Mouse (Mus musculus): Measurements from ENCODE around the gene Tbx15.

The Tbx15 gene

DNA sequence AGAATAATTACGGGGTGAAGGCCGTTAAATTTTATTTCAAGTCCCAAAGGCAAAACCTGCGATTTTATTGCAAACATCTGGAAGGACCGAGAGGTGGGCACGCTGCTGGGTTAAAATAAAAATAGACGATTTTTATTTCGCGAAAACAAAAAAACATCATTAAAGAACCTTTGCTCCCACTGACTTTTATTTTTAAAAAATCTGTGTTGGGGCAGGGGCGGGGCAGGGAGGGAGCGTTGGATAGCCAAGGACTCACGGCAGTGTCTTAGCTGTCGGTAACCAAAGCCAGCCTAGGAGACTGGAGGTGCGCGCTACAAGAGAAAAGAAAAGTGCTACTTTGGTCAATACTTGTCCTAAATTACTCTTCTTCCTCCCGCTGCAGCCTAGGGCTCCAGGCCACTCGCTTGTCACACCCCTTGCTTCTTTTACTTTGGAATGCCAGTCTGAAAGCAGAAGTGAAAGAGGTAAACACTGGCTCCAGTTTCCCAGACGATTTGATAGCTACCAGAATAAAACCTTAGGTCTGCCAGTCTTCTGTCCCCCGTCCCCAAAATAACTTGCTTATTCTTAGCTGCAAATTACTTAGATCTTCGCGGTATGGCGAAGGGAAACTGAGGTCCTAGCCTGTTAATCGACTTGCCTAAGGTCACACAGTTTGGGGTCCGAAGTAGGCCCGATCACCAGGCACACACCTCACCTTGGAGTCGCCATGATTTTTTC is 8.8 kb downstream of the Tbx15 start:
- DNase-seq: peak; percentile 46

- peak; percentile 40 for DNase-seq
Observed at GRCm38 (mm10) chr3:99249551-99249870, 9.3 kb downstream of the Tbx15 start.

DNA sequence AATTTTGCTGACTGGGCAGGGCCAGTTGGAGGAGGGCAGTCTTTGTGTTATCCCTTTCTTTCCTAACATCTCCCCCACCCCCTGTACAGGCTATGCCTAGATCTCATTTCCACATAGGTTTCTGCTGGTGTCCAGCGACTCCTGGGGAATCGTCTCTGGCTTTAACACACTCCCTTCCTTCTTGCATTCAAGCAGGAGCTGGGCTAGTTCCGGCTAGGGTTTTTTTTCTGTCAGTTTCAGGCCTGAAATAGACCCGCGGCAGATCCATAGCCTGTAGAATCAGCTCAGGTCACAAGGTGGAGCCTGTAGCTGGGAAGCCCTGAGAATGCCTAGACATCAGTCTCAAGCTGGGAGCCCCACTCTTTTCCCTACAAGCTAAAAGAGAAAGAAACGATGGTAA is 9.7 kb downstream of the Tbx15 start:
- peak; percentile 73 for DNase-seq

GRCm38 (mm10) chr3:99251271-99252165 is 11.3 kb downstream of the Tbx15 start:
- peak; percentile 18 for DNase-seq

DNA sequence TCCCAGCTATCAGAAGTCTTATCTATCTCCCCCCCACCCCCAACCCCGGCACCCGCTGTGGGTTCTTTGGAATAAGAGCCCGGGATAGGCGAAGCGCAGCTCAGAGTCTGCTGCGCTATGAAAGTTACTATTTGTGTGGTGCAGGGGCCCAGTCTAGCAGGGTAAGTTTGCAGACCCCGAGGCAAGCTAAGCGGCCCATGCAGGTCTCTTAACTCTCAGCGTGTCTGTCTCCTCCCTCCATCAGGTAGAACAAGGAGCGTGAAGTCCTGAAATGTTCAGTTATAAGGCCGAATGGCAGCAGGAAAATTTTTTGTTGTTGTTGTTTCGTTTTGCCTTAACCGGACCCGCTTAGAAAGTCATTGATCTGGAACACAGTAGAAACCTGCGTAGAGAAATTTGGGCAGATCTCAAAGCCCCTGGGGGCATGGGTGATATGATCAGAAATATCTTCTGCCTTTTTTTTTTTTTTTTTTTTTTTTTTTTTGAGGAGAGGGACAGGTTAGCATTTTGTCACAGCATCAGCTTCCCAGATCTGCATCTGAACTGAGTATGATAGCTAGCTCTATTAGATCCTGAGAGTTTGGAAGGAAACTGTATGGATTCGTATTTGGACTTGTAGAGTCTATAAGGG is 12.4 kb downstream of the Tbx15 start:
- peak; percentile 35 for DNase-seq

DNA sequence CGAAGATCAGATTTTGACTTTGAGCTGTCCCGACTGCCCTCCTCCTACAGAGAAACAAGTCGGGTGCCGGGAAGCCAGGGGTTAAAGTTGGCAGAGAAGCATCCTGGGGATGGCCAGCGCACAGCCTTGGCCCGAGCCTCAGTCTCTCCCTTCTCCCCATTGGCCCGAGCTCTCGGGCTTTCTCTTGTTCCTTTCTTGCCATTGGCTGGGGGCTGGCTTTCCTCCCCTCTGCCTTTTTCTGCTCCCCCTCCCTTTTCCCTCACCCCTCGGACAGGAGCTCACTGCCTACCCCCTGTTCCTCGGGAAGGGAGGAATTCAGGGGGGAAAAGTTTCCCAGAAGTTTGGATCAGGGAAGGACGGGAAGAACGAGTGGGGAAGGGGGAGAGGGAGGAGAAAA is 12.9 kb downstream of the Tbx15 start:
- peak; percentile 82 for DNase-seq

DNA sequence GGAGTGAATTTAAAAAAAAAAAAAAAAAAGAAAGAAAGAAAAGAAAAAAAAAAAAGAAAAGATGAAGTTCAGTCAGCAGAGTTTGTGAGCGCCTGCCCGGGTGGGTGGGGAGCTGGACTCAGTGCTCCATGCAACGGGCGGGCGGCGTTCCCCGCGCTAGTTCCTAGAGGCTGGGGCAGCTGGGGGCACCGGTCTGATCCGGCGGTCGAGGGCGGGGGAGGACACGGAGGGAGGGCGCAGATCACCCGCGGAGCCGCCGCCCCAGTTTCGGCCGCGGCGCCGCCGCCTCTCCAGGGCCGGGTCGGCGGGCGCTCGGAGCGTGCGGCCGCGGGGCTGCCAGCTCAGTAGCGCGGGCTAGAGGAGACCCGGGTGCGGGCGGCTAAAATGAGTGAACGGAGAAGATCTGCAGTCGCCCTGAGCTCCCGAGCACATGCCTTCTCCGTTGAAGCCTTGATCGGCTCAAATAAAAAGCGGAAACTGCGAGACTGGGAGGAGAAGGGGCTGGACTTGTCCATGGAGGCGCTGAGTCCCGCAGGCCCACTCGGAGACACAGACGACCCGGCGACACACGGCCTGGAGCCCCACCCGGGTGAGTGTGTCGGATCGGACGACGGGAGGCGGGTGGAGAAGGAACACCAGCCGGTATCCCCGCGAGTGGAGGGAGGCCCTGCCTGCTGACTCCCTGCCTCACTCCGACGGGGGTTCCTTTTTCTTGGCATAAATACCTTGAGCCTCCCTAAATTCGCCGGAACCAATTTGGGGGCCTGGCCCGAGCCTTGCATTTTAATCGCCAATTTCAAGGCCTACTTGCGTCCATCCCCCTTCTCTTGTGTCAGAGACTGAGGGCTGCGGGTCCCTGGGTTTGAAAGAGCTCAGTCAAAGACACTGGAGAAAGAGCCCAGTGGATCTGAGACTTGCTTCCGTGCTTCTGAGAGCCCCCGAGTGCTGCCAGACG is 13.6 kb downstream of the Tbx15 start:
- DNase-seq: peak; percentile 76

DNA sequence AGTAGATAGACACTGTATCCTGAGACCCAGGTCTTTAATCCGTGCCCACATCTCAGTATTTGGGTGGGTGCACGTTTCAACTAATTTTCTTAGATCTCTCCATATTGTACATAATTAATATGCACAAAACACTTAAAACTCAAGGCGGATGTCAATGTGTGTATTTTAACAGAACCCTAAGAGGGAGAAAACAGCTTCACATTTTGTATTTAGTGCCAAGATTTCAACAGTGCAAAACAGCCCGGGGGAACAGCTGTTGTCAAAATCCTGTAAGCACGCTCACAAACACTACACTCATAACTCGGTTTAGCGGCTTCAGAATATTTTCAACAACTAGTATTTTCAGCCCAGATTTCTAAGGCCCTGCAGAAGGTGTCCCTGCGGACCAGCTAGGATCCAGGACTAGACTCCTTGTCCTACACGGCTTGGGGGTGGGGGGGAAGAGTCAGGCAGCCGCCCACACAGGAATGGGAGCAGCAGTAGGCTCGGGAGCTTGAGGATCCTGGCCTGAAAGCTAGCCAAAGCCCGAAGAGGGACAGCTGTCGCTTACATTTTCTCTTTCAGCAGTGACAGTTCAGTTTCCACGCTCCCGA is 14.5 kb downstream of the Tbx15 start:
- DNase-seq: peak; percentile 50

- DNase-seq: peak; percentile 23
Observed at GRCm38 (mm10) chr3:99255411-99256365, 15.5 kb downstream of the Tbx15 start.

DNA sequence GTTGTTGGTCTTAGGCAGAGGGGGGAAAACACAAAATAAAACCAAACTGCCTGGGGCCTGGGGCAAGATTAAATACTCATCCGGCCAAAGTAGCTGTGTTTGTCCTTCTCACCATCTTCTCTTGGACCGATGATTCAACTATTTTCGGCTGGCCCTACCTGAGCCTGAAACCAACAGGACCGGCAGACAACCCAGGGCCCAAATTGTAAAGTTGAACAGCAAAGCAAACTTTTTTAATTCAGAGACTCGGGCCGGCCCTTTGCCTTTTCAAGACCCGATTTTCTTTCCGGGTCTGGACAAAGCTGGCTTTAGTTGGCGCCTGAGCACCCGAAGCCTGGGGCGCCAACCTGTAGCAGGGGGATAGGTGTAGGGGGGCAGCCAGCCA is 16.2 kb downstream of the Tbx15 start:
- no peak for DNase-seq

GRCm38 (mm10) chr3:99256766-99257165 is 16.6 kb downstream of the Tbx15 start:
- DNase-seq: peak; percentile 84

DNA sequence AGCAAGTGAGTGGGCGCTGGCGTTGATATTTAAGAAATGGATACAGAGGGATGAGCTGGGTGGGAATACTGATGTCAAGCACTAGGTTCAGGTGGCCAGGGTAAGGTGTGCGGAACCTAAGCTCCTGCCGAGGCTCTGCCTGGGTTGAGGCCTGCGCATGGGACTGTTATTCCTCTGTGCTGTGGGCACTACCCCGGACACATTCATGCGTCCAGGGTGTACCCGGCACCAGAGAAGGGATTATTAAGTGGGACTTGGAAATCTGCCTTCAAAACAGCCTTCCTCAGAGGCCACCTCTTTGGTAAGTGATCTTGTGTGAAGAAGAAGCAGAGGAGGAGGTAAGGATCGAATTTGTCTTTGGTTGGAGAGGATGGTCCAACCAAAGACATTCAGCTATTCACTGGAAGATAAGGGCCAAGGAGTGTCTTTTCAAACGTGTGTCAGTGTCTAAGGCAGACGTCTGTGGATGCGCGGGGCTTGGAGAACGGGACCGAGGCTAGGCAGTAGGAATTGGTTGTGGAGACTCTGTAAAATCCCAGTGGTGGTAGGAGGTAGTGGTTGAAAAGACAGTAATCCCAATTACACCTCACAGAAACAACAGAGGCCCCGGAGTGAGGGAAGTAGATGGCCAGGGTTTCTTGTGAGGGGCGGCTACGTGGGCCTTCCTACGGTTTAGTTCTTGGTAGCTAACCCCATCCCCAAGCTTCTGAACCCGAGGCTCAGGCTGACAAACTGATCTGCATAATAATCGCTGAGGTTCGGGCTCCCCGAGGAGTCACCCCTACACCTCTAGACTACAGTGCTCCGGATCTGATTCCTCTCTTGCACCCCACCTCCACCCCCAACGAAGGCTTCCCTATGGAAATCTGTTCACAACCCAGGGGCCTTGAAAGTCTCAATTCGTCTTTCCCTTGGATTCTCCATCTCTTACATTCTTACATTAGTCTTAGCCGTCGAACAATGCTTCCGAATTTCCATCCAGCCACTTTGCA is 17.7 kb downstream of the Tbx15 start:
- DNase-seq: peak; percentile 34

- peak; percentile 37 for DNase-seq
Observed at GRCm38 (mm10) chr3:99259741-99260270, 19.6 kb downstream of the Tbx15 start.

DNA sequence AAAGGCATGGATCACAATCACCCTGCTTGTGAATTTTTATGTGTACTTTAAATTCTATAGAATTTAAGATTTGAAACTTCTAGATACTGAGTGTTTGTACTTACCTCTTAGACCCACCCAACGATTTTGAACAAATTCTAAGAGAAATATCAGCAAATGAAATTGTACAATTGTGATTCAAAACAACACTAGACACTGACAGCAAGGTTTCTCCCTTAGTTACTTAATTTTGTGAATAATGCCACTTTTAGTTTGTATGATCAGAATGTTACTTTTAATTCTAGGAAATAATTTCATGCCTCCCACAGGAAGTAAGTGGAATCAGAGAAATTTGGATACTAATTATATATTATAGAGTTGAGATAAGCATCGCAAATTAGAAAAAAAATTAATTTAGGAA is 20.2 kb downstream of the Tbx15 start:
- DNase-seq: no peak

- DNase-seq: peak; percentile 49
Observed at GRCm38 (mm10) chr3:99261371-99261791, 21.2 kb downstream of the Tbx15 start.

- peak; percentile 37 for DNase-seq
Observed at GRCm38 (mm10) chr3:99261986-99262385, 21.8 kb downstream of the Tbx15 start.

DNA sequence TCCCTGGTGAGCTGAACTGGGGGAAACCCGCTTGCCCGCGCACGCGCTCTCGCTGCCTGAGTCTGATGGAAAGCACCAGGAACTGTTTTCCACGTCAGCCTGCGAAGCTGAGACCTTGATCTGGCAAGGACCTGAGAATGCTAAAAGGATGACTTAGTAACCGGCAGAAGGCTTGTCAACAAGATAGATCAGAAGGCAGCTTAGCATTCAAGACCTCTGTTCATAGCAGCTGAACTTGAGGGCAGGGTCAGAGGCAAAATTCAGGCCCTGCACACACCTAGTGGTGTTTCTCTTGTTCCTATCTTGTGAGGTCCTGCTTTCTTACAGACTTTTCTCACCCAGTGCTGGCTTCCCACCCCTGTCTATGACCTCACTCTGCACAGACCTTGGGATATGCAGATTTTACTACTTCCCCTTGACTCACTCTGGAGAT is 23.3 kb downstream of the Tbx15 start:
- DNase-seq: peak; percentile 55

DNA sequence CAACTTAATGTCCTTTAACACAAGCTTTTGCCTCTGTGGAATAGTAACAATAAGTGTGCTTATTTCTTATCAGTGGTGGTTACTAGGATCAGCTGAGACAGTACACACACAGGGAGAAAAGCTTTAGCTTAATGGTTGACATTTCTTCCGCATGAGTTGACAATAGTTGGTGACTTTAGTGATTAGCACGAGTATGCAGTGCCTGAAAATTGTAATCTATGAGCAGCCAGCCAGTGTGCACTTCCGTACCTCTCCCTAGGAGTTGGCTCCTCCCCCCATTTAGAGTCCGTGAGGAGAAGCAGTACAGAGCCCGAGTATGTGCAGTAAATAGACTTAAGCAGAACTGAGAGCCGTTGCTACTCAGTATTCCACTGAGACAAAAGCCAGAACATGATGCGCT is 24.5 kb downstream of the Tbx15 start:
- DNase-seq: no peak

GRCm38 (mm10) chr3:99266752-99267303 is 26.6 kb downstream of the Tbx15 start:
- no peak for DNase-seq

All from embryo, embryonic 11 days (tissue).